10 mouse cellular contexts compared by ENCODE assay signal in the genomic region with DNA sequence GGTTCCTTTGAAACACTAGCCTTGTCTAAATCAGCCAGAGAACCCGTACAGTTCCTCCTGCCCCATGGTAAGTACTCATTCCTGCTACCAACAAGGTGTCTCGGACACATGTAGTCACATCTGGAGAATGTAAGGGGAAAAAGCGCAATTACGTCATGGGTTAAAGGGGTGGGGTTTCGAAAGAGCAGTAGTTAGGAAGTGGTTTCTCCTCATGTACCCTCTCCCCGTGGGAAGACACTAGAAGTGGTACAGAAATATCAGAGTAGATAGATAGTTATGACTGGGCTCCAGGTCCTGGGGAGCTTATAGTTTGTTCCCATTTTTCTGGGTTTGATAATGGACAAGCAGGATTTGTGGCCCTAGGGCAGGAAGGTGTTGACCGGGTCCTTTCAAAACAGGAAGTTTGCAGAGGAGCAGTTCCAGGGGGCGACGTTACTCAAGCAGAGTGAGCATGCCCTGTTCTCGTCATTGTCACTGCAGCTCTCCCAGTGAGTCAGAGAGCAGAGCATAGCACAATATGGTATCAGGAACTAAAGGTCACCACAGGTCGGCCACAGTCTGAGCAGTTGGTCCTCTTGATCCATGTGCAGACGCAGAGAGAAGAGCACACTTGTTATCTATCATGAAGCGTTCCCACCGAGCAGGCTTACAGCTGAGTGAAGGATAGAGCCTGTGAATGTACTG. TPM values are rescaled to one million over a fixed set of nuclear protein-coding genes. Genes with fewer than 3 reads are reported as not detected.
DNase-seq lines count a peak whose midpoint lies in the region; ATAC-seq and TF ChIP-seq lines count a peak whose summit lies in the region.
"Had no signal": no experiment of that assay in that cellular context is flagged by ENCODE, and none has a peak within 500 bp of the region (broad histone marks: within the 10 kb centered on the region; RNA-seq: fewer than 3 reads in every experiment).

No protein-coding gene starts in this region.

- TF ChIP-seq POLR2A in bone marrow macrophage, adult 2 months (IDR thresholded peaks at IDR 0.05; ENCODE audit: borderline replicate concordance, low read depth, low read length) = no peak

- WGBS in midbrain, embryonic 14.5 days = 81% methylated on average over 14 of the region's 14 CpGs

- H3K4me2 ChIP-seq in midbrain, embryonic 14.5 days (ENCODE audit: low read length) = no peak overlapping the region
- H3K4me2 ChIP-seq: lung, embryonic 15.5 days had no signal

- H3K27me3 ChIP-seq in midbrain, embryonic 14.5 days (ENCODE audit: control insufficient read depth, insufficient read depth, low read length) = no peaks in the 10 kb centered on the region
- H3K27me3 ChIP-seq: lung, embryonic 15.5 days had no signal

- 0 out of 2 replicates have a peak overlapping the region, but pooled peaks have one; percentile 7 for H3K27ac ChIP-seq in bone marrow macrophage, adult 2 months (ENCODE audit: insufficient read depth, low read depth, low read length)
- 0 out of 2 replicates have a peak overlapping the region, but pooled peaks have one; percentile 28 for H3K27ac ChIP-seq in midbrain, embryonic 14.5 days (replicated peaks; ENCODE audit: low read depth, low read length)
- H3K27ac ChIP-seq: lung, embryonic 15.5 days had no signal

- 0 out of 2 replicates have a peak, but pooled peaks cover 2% of the 10 kb centered on the region for H3K36me3 ChIP-seq in midbrain, embryonic 14.5 days (ENCODE audit: control insufficient read depth, insufficient read depth, low read length)

- DNase-seq in adrenal gland, adult 2 months = peak; percentile 26
- no peak for DNase-seq in adrenal gland, postnatal 4 days (ENCODE audit: low spot score in 2 of 2)
- DNase-seq in kidney, postnatal 25 days = peak; percentile 16 to 53
- DNase-seq in kidney, postnatal 10 days = no peak
- DNase-seq in midbrain, embryonic 14.5 days = no peak
- no peak for DNase-seq in testis, postnatal 10 days (ENCODE audit: low spot score)
- DNase-seq in right cerebral cortex, postnatal 25 days = no peak
- DNase-seq: gastrocnemius, postnatal 10 days had no signal

- peaks cover 10% of the 10 kb centered on the region for H3K4me1 ChIP-seq in bone marrow macrophage, adult 2 months (ENCODE audit: control insufficient read depth, insufficient read depth, low read length)
- H3K4me1 ChIP-seq in midbrain, embryonic 14.5 days (ENCODE audit: control insufficient read depth, insufficient read depth, low read length) = peaks cover 14% of the 10 kb centered on the region
- H3K4me1 ChIP-seq: lung, embryonic 15.5 days had no signal

- no peak for ATAC-seq in midbrain, embryonic 14.5 days (ENCODE audit: low FRiP score, low TSS enrichment)

- TF ChIP-seq CTCF in bone marrow macrophage, adult 2 months (IDR thresholded peaks at IDR 0.05; ENCODE audit: low read depth, low read length) = no peak

- H3K4me3 ChIP-seq in bone marrow macrophage, adult 2 months (ENCODE audit: insufficient read depth, low read length) = no peak overlapping the region
- H3K4me3 ChIP-seq in midbrain, embryonic 14.5 days (replicated peaks; ENCODE audit: low read depth, low read length) = no peak overlapping the region
- H3K4me3 ChIP-seq: lung, embryonic 15.5 days had no signal

- H3K9ac ChIP-seq in midbrain, embryonic 14.5 days (replicated peaks; ENCODE audit: low read length) = no peak overlapping the region
- H3K9ac ChIP-seq: lung, embryonic 15.5 days had no signal

- H3K9me3 ChIP-seq in midbrain, embryonic 14.5 days (ENCODE audit: control insufficient read depth, low read length) = no peaks in the 10 kb centered on the region
- H3K9me3 ChIP-seq: lung, embryonic 15.5 days had no signal

RNA-seq across cellular contexts. Expression of gene Cbr4, which starts 30.1 kb away (rescaled TPM):
- total RNA-seq in adrenal gland, adult 2 months (2021) = 10 to 100 TPM; 38.9 to 51.9 TPM
- 1.6 and 3.8 TPM in 2 replicates for polyA plus RNA-seq in adrenal gland, adult 2 months (2012; rRNA removed)
- total RNA-seq in adrenal gland, postnatal 4 days (2021) = 10 to 100 TPM; 54.6 to 65.9 TPM
- 25.5 and 26.4 TPM in 2 replicates for polyA plus RNA-seq in bone marrow macrophage, adult 2 months (2012; ENCODE audit: insufficient read depth, insufficient read length, missing spikeins)
- 23.0 and 23.8 TPM in 2 replicates for polyA plus RNA-seq in midbrain, embryonic 14.5 days (2014; fragmentation: Nextera tagmentation; extraction: Ambion mirVana)

Comparison
In these comparisons a context has a peak if more than half of its experiments do, and no peak if none do; other contexts are left out.
1. DNase-seq: peak in adrenal gland, adult 2 months (single experiment) and kidney, postnatal 25 days (2 of 2); none in adrenal gland, postnatal 4 days (0 of 2), kidney, postnatal 10 days (single experiment), midbrain, embryonic 14.5 days (single experiment), testis, postnatal 10 days (single experiment) and right cerebral cortex, postnatal 25 days (single experiment).